Mouse (Mus musculus): ENCODE data around the gene 1700003E16Rik. TPM values are rescaled to one million over a fixed set of nuclear protein-coding genes. Genes with fewer than 3 reads are reported as not detected.

1700003E16Rik gene
- total and polyA plus RNA-seq, 3 experiments, result 0.23 to 0.34 TPM; not detected in 1

DNA sequence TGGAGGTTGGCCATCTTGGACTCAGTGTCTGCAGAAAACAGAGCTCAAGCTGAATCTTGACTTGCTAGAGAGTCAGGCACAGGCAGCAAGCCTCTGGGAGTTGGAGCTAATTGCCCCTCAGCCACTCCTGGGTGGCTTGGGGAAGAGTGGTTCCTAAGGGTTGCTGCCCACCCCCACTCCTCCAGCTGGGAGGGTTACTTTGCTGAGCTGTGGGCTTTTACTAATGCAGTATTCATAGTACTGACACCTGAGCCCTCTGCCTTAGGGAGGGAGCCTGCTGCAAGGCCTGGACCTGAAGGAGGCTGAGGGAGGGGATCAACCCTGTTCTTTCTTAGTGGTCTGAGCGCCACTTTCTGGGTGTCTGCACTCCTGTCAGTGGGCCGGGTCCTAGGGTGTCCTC, 30.7 kb downstream of the 1700003E16Rik start:
- dilution Hi-C loops (cut with MboI; ENCODE audit: extremely low pct_ligation_motif_present, extremely low pct_unique_long_range_greater_than_20kb, low sequenced_read_pairs), result no loop called here

DNA sequence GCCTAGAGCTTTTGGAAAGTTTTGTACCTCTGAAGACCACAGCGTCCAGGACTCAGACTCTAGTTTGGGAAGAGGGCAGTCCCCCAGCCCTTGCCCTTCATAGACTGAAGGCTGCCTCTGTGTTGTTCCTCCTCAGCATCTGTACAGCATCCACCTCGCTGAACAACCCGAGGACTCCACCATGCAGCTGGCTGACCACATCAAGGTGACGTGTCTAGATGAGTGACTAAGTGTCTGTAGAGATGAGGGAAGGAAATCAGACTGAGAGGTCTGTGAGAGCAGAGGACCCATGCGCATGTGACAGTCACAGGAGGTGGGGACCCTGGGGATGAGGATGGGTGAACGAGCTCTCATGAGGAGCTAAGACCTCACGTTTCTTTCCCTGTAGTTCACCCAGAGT, 37.4 kb downstream of the 1700003E16Rik start:
- no peak for DNase-seq (ENCODE audit: extremely low read depth)
- Histone ChIP-seq H3K4me1 (ENCODE audit: control insufficient read depth in 1 of 2, insufficient read depth in 2 of 2) (no peaks in the 10 kb centered on the region), H3K9me3 (replicated peaks; ENCODE audit: low read length) (no peaks in the 10 kb centered on the region), H3K27me3 (replicated peaks) (no peaks in the 10 kb centered on the region), H3K27ac (ENCODE audit: insufficient read depth, low read depth) (no peak overlapping the region), H3K4me3 (replicated peaks in 1 of 3; ENCODE audit: low read depth in 2 of 3, low read length in 2 of 3, poor library complexity in 1 of 3) (no peak overlapping the region), H3K36me3 (replicated peaks in 1 of 2; ENCODE audit: control insufficient read depth in 1 of 2, insufficient read depth in 1 of 2, low read length in 1 of 2) (peaks cover 91 to 99% of the 10 kb centered on the region in 2 experiments), H3K79me2 (replicated peaks; ENCODE audit: control insufficient read depth, extremely low read depth, insufficient read depth, poor library complexity, severe bottlenecking) (no peaks in the 10 kb centered on the region), H3K9ac (ENCODE audit: insufficient read depth, low read depth) (no peak overlapping the region), H3K4me2 (ENCODE audit: insufficient read depth, low read depth, poor library complexity, severe bottlenecking) (no peak overlapping the region)
- dilution Hi-C loops (cut with MboI; ENCODE audit: extremely low pct_ligation_motif_present, extremely low pct_unique_long_range_greater_than_20kb, low sequenced_read_pairs) (no loop called here), in situ Hi-C loops (cut with MboI; ENCODE audit: low pct_ligation_motif_present, low pct_unique_long_range_greater_than_20kb, low sequenced_read_pairs) (no loop called here)
- no peak for TF ChIP-seq BHLHE40 (IDR thresholded peaks at IDR 0.05; ENCODE audit: low read depth, low read length)
- TF ChIP-seq SIN3A (IDR thresholded peaks at IDR 0.05; ENCODE audit: low read length), result no peak
- no peak for TF ChIP-seq ZKSCAN1 (IDR thresholded peaks at IDR 0.05; ENCODE audit: borderline replicate concordance, low read depth, low read length)
- TF ChIP-seq MAFK (IDR thresholded peaks at IDR 0.05; ENCODE audit: insufficient replicate concordance, low read length), result no peak
- no peak for TF ChIP-seq MAZ (IDR thresholded peaks at IDR 0.05; ENCODE audit: low read depth, low read length)
- no peak for TF ChIP-seq ETS1 (conservative IDR thresholded peaks at IDR 0.05; ENCODE audit: low read depth, low read length)
- TF ChIP-seq POLR2A (IDR thresholded peaks at IDR 0.05; ENCODE audit: low read depth, low read length), result no peak
- no peak for TF ChIP-seq NELFE (IDR thresholded peaks at IDR 0.05; ENCODE audit: low read depth, low read length)
- no peak for TF ChIP-seq USF1 (IDR thresholded peaks at IDR 0.05; ENCODE audit: low read depth, low read length)
- no peak for TF ChIP-seq TCF12 (IDR thresholded peaks at IDR 0.05; ENCODE audit: low read depth, low read length)
- TF ChIP-seq RAD21 (IDR thresholded peaks at IDR 0.05; ENCODE audit: low read depth, low read length), result no peak
- TF ChIP-seq PAX5 (IDR thresholded peaks at IDR 0.05; ENCODE audit: low read length), result no peak

More for the DNA sequence above, 30.7 kb downstream of the 1700003E16Rik start:
- Histone ChIP-seq H3K79me2 (replicated peaks; ENCODE audit: control insufficient read depth, extremely low read depth, insufficient read depth, poor library complexity, severe bottlenecking) (no peaks in the 10 kb centered on the region), H3K27ac (ENCODE audit: insufficient read depth, low read depth) (no peak overlapping the region), H3K4me1 (ENCODE audit: control insufficient read depth in 1 of 2, insufficient read depth in 2 of 2) (no peaks in the 10 kb centered on the region), H3K9me3 (replicated peaks; ENCODE audit: low read length) (no peaks in the 10 kb centered on the region), H3K27me3 (replicated peaks) (no peaks in the 10 kb centered on the region), H3K36me3 (replicated peaks in 1 of 2; ENCODE audit: control insufficient read depth in 1 of 2, insufficient read depth in 1 of 2, low read length in 1 of 2) (peaks cover 54 to 95% of the 10 kb centered on the region in 2 experiments), H3K4me2 (ENCODE audit: insufficient read depth, low read depth, poor library complexity, severe bottlenecking) (no peak overlapping the region), H3K9ac (ENCODE audit: insufficient read depth, low read depth) (no peak overlapping the region), H3K4me3 (replicated peaks in 1 of 3; ENCODE audit: low read depth in 2 of 3, low read length in 2 of 3, poor library complexity in 1 of 3) (no peak overlapping the region)
- no peak for DNase-seq (ENCODE audit: extremely low read depth)
- in situ Hi-C loops (cut with MboI; ENCODE audit: low pct_ligation_motif_present, low pct_unique_long_range_greater_than_20kb, low sequenced_read_pairs), result no loop called here
- TF ChIP-seq IRF4 (IDR thresholded peaks at IDR 0.05; ENCODE audit: low read depth, low read length) (no peak), MYC (IDR thresholded peaks at IDR 0.05; ENCODE audit: low read depth, low read length) (no peak), CHD2 (IDR thresholded peaks at IDR 0.05; ENCODE audit: low read length) (no peak), PAX5 (IDR thresholded peaks at IDR 0.05; ENCODE audit: low read length) (no peak), E2F4 (IDR thresholded peaks at IDR 0.05; ENCODE audit: insufficient replicate concordance, low read depth, low read length) (no peak), ETS1 (conservative IDR thresholded peaks at IDR 0.05; ENCODE audit: low read depth, low read length) (no peak), JUN (IDR thresholded peaks at IDR 0.05; ENCODE audit: insufficient read depth, low read depth, low read length) (no peak), JUND (conservative IDR thresholded peaks at IDR 0.05; ENCODE audit: low read depth, low read length) (no peak), SIN3A (IDR thresholded peaks at IDR 0.05; ENCODE audit: low read length) (no peak), GABPA (IDR thresholded peaks at IDR 0.05; ENCODE audit: insufficient replicate concordance, low read depth, low read length) (no peak), BHLHE40 (IDR thresholded peaks at IDR 0.05; ENCODE audit: low read depth, low read length) (no peak), ZKSCAN1 (IDR thresholded peaks at IDR 0.05; ENCODE audit: borderline replicate concordance, low read depth, low read length) (no peak), CTCF (conservative IDR thresholded peaks at IDR 0.05 in 1 of 2, IDR thresholded peaks at IDR 0.05 in 1 of 2; ENCODE audit: low read depth in 2 of 2, low read length in 2 of 2) (no peak), NELFE (IDR thresholded peaks at IDR 0.05; ENCODE audit: low read depth, low read length) (no peak), ZC3H11A (IDR thresholded peaks at IDR 0.05; ENCODE audit: low read depth, low read length) (no peak), MAFK (IDR thresholded peaks at IDR 0.05; ENCODE audit: insufficient replicate concordance, low read length) (no peak), RCOR1 (conservative IDR thresholded peaks at IDR 0.05; ENCODE audit: low read depth, low read length) (no peak), EP300 (IDR thresholded peaks at IDR 0.05; ENCODE audit: low read length) (no peak), MEF2A (IDR thresholded peaks at IDR 0.05; ENCODE audit: borderline replicate concordance, low read depth, low read length) (no peak)
